Mouse (Mus musculus): ENCODE data around the gene Ttc34. TPM values are rescaled to one million over a fixed set of nuclear protein-coding genes. Genes with fewer than 3 reads are reported as not detected.

The Ttc34 gene
- total RNA-seq, 2 experiments from 2014 or later, result not detected

GRCm38 (mm10) chr4:154887593-154888250 is 50.5 kb downstream of the Ttc34 start:
- ATAC-seq (replicated peaks; ENCODE audit: low FRiP score, poor library complexity, severe bottlenecking), result no peak

DNA sequence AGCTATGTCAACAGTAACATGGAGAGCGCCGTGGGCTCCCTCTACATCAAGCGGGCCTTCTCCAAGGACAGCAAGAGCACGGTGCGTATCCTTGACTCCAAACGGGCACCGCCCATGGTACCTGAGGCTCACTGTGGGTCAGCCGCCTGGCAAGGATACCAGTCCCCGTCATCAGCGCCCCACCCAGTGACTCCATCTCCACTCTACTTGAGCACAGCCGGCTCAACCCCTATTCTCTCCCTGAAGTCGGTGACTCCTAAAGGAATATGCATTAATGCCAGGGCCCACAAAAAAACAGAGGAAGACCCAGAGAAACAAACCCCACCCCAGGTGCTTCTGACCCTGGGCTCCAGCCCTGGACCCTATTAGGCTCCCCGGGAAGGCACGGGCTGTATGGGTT is 53.6 kb downstream of the Ttc34 start:
- no peak for ATAC-seq (replicated peaks; ENCODE audit: low FRiP score, poor library complexity, severe bottlenecking)

- ATAC-seq (replicated peaks; ENCODE audit: low FRiP score, poor library complexity, severe bottlenecking), result no peak
Observed at GRCm38 (mm10) chr4:154895549-154895948, 58.3 kb downstream of the Ttc34 start.

GRCm38 (mm10) chr4:154897676-154898465 is 60.6 kb downstream of the Ttc34 start:
- no peak for ATAC-seq (replicated peaks; ENCODE audit: low FRiP score, poor library complexity, severe bottlenecking)

GRCm38 (mm10) chr4:154898506-154899446 is 61.5 kb downstream of the Ttc34 start, which contains the start of gene Fam213b:
Gene Fam213b (minus strand): TSS chr4:154899135.
- peak; percentile 82 for ATAC-seq (replicated peaks; ENCODE audit: low FRiP score, poor library complexity, severe bottlenecking)

GRCm38 (mm10) chr4:154902371-154902770 is 65.1 kb downstream of the Ttc34 start:
- no peak for ATAC-seq (replicated peaks; ENCODE audit: low FRiP score, poor library complexity, severe bottlenecking)

DNA sequence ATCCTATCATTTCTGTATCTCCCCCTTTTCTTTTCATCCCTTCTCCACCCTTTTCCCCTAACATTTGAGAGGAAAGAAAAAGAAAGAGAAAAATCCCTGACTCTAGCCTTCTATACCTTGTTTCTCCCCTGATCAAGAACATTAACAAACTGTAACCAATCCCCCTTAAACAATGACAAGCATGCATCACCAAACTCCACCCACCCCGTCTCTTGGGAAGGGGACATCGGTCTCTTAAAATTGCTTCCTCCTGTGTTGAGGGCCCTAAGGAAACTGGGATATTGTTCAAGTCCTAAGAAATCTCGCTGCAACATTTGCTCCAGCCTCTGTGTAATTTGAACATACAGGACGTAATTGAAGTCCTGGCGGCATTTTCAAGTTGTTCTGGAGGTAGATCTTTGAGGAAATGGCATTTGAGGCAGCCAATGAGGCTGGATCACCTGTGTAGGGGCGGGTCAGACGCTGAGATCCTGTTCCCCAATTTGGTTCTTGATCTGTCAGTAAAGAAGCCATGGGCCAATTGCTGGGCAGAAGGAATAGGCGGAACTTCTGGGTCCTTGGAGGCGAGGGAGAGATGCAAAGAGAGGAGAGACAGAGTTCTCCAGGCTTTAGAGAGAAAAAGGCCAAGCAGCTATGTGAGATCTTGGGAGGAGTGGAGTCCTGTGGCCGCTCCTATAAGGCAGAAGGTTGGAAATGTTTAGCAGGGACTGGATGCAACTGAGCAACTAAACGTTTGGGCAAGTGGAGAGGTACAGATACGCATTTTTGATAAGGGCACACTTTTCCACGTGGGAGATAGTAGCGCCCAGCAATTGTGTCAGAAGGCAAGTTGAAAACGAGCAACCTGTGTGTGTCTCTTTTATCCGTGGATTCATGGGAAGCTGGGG is 67.2 kb downstream of the Ttc34 start:
- ATAC-seq (replicated peaks; ENCODE audit: low FRiP score, poor library complexity, severe bottlenecking), result peak; percentile 86

- peak; percentile 63 for ATAC-seq (replicated peaks; ENCODE audit: low FRiP score, poor library complexity, severe bottlenecking)
Observed at GRCm38 (mm10) chr4:154907833-154908232, 70.6 kb downstream of the Ttc34 start.

DNA sequence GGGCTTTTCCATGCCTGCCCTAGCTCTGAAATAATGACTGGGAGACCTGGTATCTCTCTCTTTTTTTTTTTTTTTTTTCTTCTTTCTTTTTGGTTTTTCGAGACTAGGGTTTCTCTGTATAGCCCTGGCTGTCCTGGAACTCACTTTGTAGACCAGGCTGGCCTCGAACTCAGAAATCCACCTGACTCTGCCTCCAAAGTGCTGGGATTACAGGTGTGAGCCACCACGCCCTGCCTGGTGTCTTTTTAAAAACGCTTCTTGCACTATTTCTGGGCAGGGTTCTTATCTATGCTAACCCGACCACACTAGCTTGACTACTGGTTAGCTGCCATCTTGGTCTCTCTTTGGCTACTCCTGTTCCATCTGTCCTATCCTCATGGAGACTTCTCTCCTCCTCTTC is 71.2 kb downstream of the Ttc34 start:
- no peak for ATAC-seq (replicated peaks; ENCODE audit: low FRiP score, poor library complexity, severe bottlenecking)

- ATAC-seq (replicated peaks; ENCODE audit: low FRiP score, poor library complexity, severe bottlenecking), result peak; percentile 46
Observed at GRCm38 (mm10) chr4:154910606-154911522, 73.6 kb downstream of the Ttc34 start.

DNA sequence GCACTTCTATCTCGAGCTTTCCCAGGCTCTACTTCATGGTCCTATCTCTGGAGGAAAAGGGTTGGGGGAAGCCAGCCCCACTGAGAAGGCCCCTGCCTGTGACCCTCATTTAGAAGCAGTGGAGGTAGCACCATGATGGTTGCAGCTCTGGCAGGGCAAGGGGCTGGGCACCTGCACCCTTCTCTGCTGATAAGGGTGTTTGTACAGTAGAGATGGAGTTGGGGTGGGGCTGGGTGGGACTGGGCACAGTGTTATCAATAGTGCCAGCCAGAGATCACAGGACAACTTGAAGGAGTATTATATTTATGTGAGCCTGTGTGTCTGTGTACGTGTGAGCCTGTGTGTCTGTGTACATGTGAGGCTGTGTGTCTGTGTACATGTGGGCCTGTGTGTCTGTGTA is 74.4 kb downstream of the Ttc34 start:
- peak; percentile 76 for ATAC-seq (replicated peaks; ENCODE audit: low FRiP score, poor library complexity, severe bottlenecking)

- ATAC-seq (replicated peaks; ENCODE audit: low FRiP score, poor library complexity, severe bottlenecking), result no peak
Observed at GRCm38 (mm10) chr4:154913845-154914244, 76.6 kb downstream of the Ttc34 start.

DNA sequence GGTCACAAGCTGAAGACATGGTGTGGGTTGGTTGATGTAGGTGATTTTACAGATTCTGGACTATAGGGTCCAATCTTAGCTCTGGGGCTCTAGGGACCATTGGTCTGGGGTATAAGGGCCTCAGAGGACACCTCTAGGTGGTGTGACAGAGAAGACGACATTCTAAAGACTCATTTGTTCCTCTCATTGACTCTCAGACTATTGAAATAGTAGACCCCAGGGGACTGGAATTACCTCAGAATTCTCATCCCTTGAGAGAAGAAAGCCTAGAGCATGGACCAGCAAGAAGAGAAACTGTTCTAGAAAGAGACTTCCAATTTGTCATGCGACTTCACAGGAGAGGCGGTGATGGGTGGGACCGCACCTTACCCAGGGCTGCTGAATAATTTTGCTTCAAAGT is 77.0 kb downstream of the Ttc34 start:
- ATAC-seq (replicated peaks; ENCODE audit: low FRiP score, poor library complexity, severe bottlenecking), result no peak

DNA sequence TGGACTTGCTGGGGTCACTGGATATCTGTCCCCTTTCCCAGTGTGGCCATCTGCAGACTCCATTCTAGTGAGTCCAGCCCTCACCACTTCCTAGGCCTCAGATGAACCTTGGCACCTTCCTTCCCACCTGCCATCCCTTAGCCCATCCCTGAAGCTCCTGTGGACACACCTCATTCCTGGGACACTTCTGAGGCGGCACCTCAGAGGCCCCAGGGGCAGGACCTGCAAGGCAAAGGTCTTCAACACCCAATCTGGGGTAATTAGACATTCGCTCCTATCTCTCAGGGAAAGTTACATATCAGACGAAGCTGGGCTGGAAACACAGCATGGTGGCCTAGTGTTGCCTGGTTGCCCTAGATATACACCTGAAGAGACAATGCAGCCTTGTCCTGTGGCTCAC is 77.4 kb downstream of the Ttc34 start:
- ATAC-seq (replicated peaks; ENCODE audit: low FRiP score, poor library complexity, severe bottlenecking), result no peak

- no peak for ATAC-seq (replicated peaks; ENCODE audit: low FRiP score, poor library complexity, severe bottlenecking)
Observed at GRCm38 (mm10) chr4:154915286-154915685, 78.0 kb downstream of the Ttc34 start.

- no peak for ATAC-seq (replicated peaks; ENCODE audit: low FRiP score, poor library complexity, severe bottlenecking)
Observed at GRCm38 (mm10) chr4:154916662-154917061, 79.4 kb downstream of the Ttc34 start.

All from erythroblast, adult 5-6 weeks (primary cell).